Mouse (Mus musculus) urinary bladder, postnatal 0 days (tissue): ENCODE results near the gene Zcchc9. TPM values are rescaled to one million over a fixed set of nuclear protein-coding genes. Genes with fewer than 3 reads are reported as not detected.

ENCODE experiments used
- microRNA-seq: library from miRNA; unstranded; fragments of <30 nt; microRNA quantifications from one replicate; pipeline ENCODE4, GENCODE M21; 2016
- polyA plus RNA-seq: library from polyadenylated mRNA; unstranded; fragments of >200 nt; fragmentation: Nextera tagmentation; extraction: Ambion mirVana; gene quantifications from 2 replicates; pipeline ENCODE4 v1.2.1, GENCODE M21; 2015

Zcchc9 gene
- 22.9 and 25.4 TPM in 2 replicates for polyA plus RNA-seq

GRCm38 (mm10) chr13:91807155-91807839 is at the start of gene Zcchc9:
Gene Zcchc9 (minus strand): TSS chr13:91807705.

Small RNA genes lying within 50 kb of the gene (microRNA-seq; reads per million reads assigned to microRNA genes)
- not detected for gene Gm27656

Other genes starting within 250 kb of the Zcchc9 start
- not detected in 2 replicates for gene Acot12, start 66.2 kb downstream of the Zcchc9 start, polyA plus RNA-seq
- gene Ckmt2, start 69.2 kb upstream of the Zcchc9 start, polyA plus RNA-seq = not detected in 2 replicates